Mouse (Mus musculus) embryo, embryonic 10 days (tissue): ENCODE results near the gene Cog5.

Source experiments
- DNase-seq: peaks from one replicate; pipeline ENCODE4 v3.0.0-alpha.2; 2015; ENCODE audit warnings: low spot score

Cog5 gene

GRCm38 (mm10) chr12:31823671-31824070, 169.0 kb downstream of the Cog5 start:
- no peak for DNase-seq

GRCm38 (mm10) chr12:31824831-31825230, 170.2 kb downstream of the Cog5 start:
- DNase-seq: no peak

DNA sequence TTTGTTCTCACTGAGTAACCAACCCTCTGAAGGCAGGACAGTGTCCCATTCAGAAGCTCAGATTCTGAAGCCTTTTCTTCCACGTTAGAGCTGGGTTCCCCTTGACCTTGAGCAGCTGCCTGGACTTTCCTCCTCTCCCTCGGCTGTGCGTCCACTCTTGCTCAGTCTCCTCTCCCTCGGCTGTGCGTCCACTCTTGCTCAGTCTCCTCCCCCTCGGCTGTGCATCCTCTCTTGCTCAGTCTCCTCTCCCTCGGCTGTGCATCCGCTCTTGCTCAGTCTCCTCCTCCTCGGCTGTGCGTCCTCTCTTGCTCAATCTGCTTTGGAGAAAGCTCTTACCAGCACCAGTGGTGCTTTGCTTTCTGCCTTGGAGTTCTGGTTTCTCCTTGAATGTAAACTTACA, 171.2 kb downstream of the Cog5 start:
- no peak for DNase-seq

GRCm38 (mm10) chr12:31826476-31826875, 171.8 kb downstream of the Cog5 start:
- no peak for DNase-seq

DNA sequence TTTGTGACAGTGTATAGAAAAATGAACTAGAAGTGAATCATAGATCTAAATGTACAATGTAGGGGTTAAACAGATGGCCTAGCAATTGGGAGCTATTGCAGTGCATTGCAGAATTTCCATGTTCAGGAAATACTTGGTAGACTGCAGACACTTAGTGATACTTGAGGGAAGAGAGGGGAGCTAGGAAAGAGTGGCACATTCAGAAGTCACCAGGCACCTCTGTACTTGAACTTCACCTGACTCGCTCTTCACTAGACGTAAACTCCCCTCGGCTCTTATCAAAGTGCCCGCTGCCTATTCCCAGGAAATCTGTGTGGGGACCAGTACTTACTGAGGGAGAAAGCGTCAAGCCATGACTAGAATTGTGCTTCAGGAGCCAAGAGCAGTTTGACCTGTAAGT, 180.8 kb downstream of the Cog5 start:
- DNase-seq: no peak

- no peak for DNase-seq
Observed at GRCm38 (mm10) chr12:31836211-31836610, 181.5 kb downstream of the Cog5 start.

- DNase-seq: no peak
Observed at GRCm38 (mm10) chr12:31838521-31838920, 183.9 kb downstream of the Cog5 start.

DNA sequence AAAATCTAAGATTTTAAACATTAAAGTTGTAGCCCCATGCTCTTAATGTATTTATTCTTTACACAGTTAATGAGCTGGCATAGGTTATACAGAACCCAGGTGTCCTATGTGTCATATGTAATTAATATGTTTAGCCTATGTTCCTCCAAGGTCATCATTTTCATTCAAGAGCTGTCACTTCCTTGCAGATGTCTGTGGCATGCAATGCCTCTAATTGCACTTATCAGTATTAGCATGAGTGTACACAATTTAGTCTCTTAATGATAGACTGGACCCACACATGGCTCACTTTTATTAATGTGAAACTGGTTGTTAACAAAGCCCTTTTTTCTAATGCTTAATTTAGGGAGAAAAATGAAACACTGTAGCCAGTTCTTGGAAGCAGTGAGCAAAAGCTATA, 184.6 kb downstream of the Cog5 start:
- no peak for DNase-seq

- DNase-seq: no peak
Observed at GRCm38 (mm10) chr12:31846077-31846476, 191.4 kb downstream of the Cog5 start.

- no peak for DNase-seq
Observed at GRCm38 (mm10) chr12:31848630-31849415, 194.2 kb downstream of the Cog5 start.

GRCm38 (mm10) chr12:31849601-31850000, 194.9 kb downstream of the Cog5 start:
- no peak for DNase-seq

DNA sequence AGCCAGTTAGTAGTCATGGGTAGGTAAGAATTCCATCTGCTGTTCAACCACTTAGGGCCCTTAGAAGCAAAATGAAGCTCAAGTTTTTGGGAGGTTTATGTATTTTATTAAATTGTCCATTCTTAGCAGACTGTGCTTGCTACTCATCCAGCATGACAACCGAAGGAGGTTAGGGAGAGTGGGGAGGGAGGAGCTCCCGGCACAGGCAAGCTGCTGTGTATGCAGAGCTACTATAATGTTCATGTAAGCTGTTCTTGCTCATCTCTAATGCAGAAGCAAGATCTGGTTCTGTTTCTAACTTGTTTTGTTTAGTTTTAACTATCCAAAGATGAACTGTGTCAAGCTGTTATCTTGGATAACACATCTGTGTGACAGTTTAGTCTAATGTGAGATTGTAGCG, 199.4 kb downstream of the Cog5 start:
- no peak for DNase-seq

GRCm38 (mm10) chr12:31854817-31855216, 200.1 kb downstream of the Cog5 start:
- no peak for DNase-seq

- DNase-seq: no peak
Observed at GRCm38 (mm10) chr12:31857784-31858183, 203.1 kb downstream of the Cog5 start.

- no peak for DNase-seq
Observed at GRCm38 (mm10) chr12:31862668-31863538, 208.2 kb downstream of the Cog5 start.

DNA sequence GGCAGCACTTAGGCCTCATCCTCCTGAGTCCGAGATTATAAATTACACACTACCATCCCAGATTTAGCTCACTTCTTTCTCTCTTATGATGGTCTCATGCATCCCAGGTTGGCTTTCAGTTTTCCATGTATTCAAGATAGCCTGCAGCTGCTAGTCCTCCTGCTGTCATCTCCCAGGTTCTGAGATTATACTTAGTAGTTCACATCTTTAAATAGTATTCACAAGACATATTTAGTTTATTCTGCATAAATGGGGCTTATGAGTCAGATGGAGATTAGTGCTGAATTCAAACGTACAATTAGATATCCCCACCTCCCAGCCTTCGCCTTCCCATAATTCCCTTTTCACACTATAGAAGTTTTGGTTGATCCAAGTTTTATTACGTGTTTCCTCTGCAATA, 222.1 kb downstream of the Cog5 start:
- no peak for DNase-seq

DNA sequence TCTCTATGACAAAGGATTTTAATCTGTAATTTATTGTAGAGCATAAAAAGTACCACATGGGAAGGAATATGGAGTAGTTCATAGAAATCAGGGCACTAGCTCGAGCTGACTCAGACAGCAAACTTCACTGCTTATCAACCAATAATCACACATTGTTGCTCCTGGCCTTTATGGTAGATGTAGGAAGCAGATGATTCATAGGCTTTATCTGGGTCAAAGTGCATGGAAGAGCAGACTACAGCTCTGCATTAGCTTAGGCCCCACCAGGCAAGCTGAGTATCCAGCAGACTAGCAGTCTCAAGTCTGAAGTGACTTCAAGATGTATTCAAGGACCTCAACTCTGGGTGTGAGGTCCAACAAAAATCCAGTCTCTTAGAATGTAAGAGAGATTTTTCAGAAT, 228.1 kb downstream of the Cog5 start:
- no peak for DNase-seq

GRCm38 (mm10) chr12:31884365-31884764, 229.7 kb downstream of the Cog5 start:
- DNase-seq: no peak

DNA sequence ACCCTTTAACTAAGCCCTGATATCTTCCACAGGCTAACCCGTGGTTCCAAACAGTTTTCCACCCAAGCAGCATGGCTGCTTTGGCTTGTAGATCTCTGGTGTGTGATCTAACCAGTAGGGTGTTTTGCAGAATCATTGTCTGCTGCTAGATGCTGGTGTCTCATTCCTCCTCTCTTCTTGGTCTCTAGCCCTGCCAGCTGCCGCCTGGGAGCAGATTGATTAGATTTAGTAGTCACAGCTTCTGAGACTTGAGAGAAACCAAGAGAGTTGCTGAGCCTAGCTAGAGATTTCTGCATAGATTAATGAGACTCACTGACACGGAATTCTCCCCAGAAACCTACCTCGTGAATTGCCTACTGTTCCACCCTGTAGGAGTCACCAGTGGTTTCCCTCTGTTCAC, 230.4 kb downstream of the Cog5 start:
- DNase-seq: no peak

GRCm38 (mm10) chr12:31885844-31886606, 231.4 kb downstream of the Cog5 start:
- DNase-seq: no peak

- DNase-seq: no peak
Observed at GRCm38 (mm10) chr12:31890685-31891084, 236.0 kb downstream of the Cog5 start.

DNA sequence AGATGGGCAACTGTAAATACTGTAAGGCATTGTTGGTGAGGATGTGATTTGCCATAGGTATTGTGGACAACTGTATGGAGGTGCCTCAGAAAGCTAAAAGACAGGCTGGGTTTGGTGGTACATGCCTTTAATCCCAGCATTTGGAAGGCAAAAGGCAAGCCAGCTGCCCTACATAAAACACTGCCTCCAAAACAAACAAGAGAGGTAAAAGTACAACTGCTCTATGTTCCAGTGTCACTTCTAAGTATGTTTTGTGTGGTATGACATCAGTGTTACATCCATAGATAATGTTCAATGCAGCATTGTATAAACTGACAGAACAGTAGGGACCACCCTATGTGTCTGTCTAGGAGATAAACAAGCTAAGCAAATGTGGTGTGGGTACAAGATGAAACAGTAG, 237.4 kb downstream of the Cog5 start:
- no peak for DNase-seq

DNA sequence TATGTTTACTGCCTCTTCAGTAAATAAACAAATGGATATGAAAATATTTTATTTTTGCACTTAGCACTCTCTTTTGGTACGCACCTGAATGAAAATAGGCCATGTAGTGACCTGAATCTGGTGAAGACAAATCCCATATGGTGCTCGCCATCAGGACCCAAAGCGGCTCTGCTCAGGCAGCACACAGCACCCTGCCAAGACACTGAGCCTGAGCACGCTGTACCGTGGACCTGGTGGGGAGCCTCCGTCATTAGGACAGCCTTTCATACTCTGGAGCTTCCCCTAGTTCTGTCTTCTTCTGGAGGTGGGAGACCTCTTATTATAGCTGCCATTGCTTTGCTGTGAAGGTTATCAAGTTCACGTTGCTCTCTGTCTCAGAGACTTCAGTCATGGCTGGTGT, 238.1 kb downstream of the Cog5 start:
- DNase-seq: no peak
